Mouse (Mus musculus) lung, embryonic 14.5 days (tissue): Measurements from ENCODE around the gene Dppa3. TPM values are rescaled to one million over a fixed set of nuclear protein-coding genes. Genes with fewer than 3 reads are reported as not detected.

ENCODE experiments used
- ATAC-seq: fragments of 200-750 bp; cut with Nextera tagmentation; 2 replicates; pipeline ENCODE4 v1.8.0; 2017; ENCODE audit warnings: mild to moderate bottlenecking, moderate TSS enrichment, moderate library complexity; ENCODE audit not compliant: insufficient read depth
- DNase-seq: peaks from one replicate; pipeline ENCODE4 v3.0.0-alpha.2; 2015
- H3K27ac ChIP-seq: fragments of 300-500 bp; sonication (generic); 2 replicates; pipeline ENCODE4 v1.5.1; 2014; ENCODE audit warnings: low read depth, mild to moderate bottlenecking, moderate library complexity
- H3K27me3 ChIP-seq: fragments of 300-500 bp; sonication (generic); 2 replicates; pipeline ENCODE4 v1.6.1; 2014; ENCODE audit warnings: low read length, control low read depth; ENCODE audit not compliant: insufficient read depth
- H3K36me3 ChIP-seq: fragments of 300-500 bp; sonication (generic); 2 replicates; pipeline ENCODE4 v1.6.1; 2014; ENCODE audit warnings: control low read depth; ENCODE audit not compliant: insufficient read depth
- H3K4me1 ChIP-seq: fragments of 300-500 bp; sonication (generic); 2 replicates; pipeline ENCODE4 v1.6.1; 2014; ENCODE audit warnings: antibody characterized with exemption, control low read depth; ENCODE audit not compliant: insufficient read depth
- H3K4me2 ChIP-seq: fragments of 300-500 bp; sonication (generic); 2 replicates; pipeline ENCODE4 v1.6.1; 2014; ENCODE audit warnings: mild to moderate bottlenecking
- H3K4me3 ChIP-seq: fragments of 300-500 bp; sonication (generic); 2 replicates; pipeline ENCODE4 v1.5.1; 2014; ENCODE audit warnings: low read depth, low read length
- H3K9ac ChIP-seq: fragments of 300-500 bp; sonication (generic); 2 replicates; pipeline ENCODE4 v1.6.1; 2014
- H3K9me3 ChIP-seq: fragments of 300-500 bp; sonication (generic); 2 replicates; pipeline ENCODE4 v1.6.1; 2016; ENCODE audit warnings: low read depth, low read length, control low read depth
- CTCF ChIP-seq: IDR thresholded peaks from 2 replicates; pipeline ENCODE4 v1.5.1; 2016; ENCODE audit warnings: antibody characterized with exemption, low read depth
- WGBS: fragments of 180-500 bp; shearing (Covaris S2); extraction: QIAGEN DNeasy Blood & Tissue Kit; methylation state at CpG from one replicate; pipeline ENCODE4 v1.1.7; 2014; 5-methylcytosine and 5-hydroxymethylcytosine counted together
- polyA plus RNA-seq: library from polyadenylated mRNA; unstranded; fragments of >200 nt; fragmentation: Nextera tagmentation; extraction: Ambion mirVana; gene quantifications from 2 replicates; pipeline ENCODE4 v1.2.1, GENCODE M21; 2014

Dppa3 gene
- polyA plus RNA-seq, 1 experiment from 2014 or later = not detected

DNA sequence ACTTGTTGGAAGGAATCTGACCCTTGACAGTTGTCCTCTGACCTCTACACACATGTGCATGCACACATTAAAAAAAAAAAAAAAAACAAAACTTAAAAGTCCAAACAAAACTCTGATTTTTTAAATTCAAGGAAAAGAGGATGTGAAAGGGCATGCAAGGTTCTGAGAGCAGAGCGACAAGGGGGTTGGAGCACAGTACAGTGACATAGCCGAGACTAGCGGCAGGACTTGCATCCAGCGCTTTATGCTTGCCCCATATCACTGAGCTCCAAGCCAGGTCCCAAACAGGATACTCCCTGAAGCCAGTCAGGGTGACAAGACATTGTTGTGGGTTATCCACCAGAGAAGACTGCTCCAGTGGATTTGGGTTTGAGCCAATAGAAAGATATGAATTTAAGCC lies 28.2 kb upstream of the Dppa3 start:
- 88% methylated on average over 4 of the region's 4 CpGs for WGBS
- H3K4me2 ChIP-seq = no peak overlapping the region
- H3K4me1 ChIP-seq = no peaks in the 10 kb centered on the region
- H3K4me3 ChIP-seq = no peak overlapping the region
- H3K9me3 ChIP-seq = no peaks in the 10 kb centered on the region
- H3K27me3 ChIP-seq = no peaks in the 10 kb centered on the region
- ATAC-seq (no peak), DNase-seq (no peak)
- H3K27ac ChIP-seq = no peak overlapping the region
- H3K36me3 ChIP-seq = no peaks in the 10 kb centered on the region
- no peak overlapping the region for H3K9ac ChIP-seq
- no peak for TF ChIP-seq CTCF

DNA sequence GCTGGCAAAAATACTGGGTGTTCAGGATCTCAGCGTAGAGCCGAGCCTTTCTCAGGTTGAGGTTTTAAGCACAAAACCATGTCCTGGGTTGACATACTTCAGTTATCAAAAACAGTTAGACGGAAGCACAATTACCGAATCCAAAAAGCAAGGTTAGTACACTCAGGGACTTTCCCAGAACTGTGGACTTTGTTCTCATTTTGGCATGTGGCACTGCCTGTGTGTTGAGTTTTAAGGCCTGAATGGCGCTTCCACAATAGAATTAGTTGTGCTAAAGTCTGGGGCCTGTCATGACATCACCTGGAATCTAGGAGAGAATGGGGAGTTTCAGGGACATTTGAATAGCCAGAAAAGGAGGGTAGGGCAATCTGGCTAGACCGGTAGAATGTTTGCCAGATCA lies 27.8 kb upstream of the Dppa3 start:
- no peak overlapping the region for H3K9ac ChIP-seq
- H3K27me3 ChIP-seq = no peaks in the 10 kb centered on the region
- 83% methylated on average over 6 of the region's 6 CpGs for WGBS
- H3K9me3 ChIP-seq = no peaks in the 10 kb centered on the region
- H3K4me1 ChIP-seq = no peaks in the 10 kb centered on the region
- no peak overlapping the region for H3K4me2 ChIP-seq
- no peak overlapping the region for H3K27ac ChIP-seq
- H3K36me3 ChIP-seq = no peaks in the 10 kb centered on the region
- DNase-seq (no peak), ATAC-seq (no peak)
- no peak overlapping the region for H3K4me3 ChIP-seq
- TF ChIP-seq CTCF = no peak

GRCm38 (mm10) chr6:122599054-122599737 lies 27.0 kb upstream of the Dppa3 start:
- Histone ChIP-seq H3K4me1 (no peaks in the 10 kb centered on the region), H3K9ac (no peak overlapping the region), H3K9me3 (no peaks in the 10 kb centered on the region), H3K4me3 (no peak overlapping the region), H3K36me3 (no peaks in the 10 kb centered on the region), H3K4me2 (no peak overlapping the region), H3K27ac (no peak overlapping the region), H3K27me3 (no peaks in the 10 kb centered on the region)
- DNase-seq (no peak), ATAC-seq (no peak)
- no peak for TF ChIP-seq CTCF
- 91% methylated on average over 9 of the region's 9 CpGs for WGBS

DNA sequence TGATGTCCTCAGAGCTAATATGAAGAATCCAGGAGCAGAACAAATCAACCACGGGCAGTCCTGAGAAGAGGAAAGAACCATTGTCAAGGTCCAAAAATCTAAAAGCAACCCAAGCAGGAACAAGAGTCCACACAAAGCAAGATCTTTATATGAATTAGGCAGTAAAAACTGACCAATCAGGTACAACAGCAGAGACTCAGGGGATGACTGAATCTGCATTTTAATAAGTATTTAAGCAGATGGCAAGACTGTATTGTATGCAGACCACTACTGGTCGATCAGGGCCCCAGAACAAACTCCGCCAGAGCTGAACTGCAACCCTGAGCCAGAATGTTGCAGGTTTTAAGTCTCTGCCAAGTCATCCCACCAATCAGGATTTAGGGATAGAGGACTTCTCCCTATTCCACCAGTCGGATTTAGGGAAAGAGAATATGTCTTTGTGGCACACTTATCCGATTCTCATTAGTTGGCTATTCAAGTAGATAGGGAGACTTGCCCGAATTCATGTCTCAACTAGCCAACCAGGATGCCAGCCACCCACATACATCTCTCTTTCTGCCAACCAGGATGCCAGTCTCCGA lies 26.1 kb upstream of the Dppa3 start:
- whole genome bisulfite sequencing = 78% methylated on average over 7 of the region's 7 CpGs
- no peak overlapping the region for H3K27ac ChIP-seq
- ATAC-seq (no peak), DNase-seq (no peak)
- no peak overlapping the region for H3K9ac ChIP-seq
- no peaks in the 10 kb centered on the region for H3K36me3 ChIP-seq
- no peak overlapping the region for H3K4me2 ChIP-seq
- H3K27me3 ChIP-seq = no peaks in the 10 kb centered on the region
- H3K4me3 ChIP-seq = no peak overlapping the region
- TF ChIP-seq CTCF = no peak
- no peaks in the 10 kb centered on the region for H3K4me1 ChIP-seq
- H3K9me3 ChIP-seq = no peaks in the 10 kb centered on the region

DNA sequence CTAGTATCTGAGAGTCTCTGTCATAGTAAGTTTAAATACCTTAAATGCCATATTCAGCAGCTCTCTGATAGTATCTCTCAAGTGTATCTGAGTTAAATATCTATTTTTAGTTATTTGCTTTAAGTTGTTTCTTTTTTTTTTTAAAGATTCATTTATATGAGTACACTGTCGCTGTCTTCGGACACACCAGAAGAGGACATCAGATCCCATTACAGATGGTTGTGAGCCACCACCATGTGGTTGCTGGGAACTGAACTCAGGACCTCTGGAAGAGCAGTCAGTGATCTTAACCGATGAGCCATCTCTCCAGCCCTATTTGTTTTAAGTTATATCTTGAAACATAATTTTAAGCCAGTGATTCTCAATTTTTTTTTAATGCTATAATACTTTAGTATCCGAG lies 25.2 kb upstream of the Dppa3 start:
- Histone ChIP-seq H3K9me3 (no peaks in the 10 kb centered on the region), H3K36me3 (no peaks in the 10 kb centered on the region), H3K4me1 (no peaks in the 10 kb centered on the region), H3K4me2 (no peak overlapping the region), H3K9ac (no peak overlapping the region), H3K4me3 (no peak overlapping the region), H3K27me3 (no peaks in the 10 kb centered on the region), H3K27ac (no peak overlapping the region)
- ATAC-seq (no peak), DNase-seq (no peak)
- no peak for TF ChIP-seq CTCF
- WGBS = 85% methylated on average over 4 of the region's 4 CpGs

DNA sequence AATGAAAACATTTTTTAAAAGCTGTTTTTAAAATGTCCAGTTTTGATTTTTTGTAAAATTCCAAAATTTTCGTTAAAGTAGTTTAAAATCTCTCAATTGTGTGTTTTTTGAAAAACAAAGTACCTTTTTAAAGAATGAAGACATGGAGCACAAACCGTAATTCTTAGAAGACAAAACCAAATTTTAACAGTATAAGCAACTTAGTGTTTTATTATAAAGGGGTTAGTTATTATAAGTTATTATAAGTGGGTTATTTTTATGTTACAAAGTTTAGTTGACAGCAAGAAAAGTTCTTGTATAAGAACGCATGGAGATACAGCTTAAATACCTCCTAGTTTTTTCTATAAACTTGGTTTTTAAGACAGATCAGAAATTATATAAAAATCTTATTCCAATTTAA lies 24.6 kb upstream of the Dppa3 start:
- Histone ChIP-seq H3K27ac (no peak overlapping the region), H3K36me3 (no peaks in the 10 kb centered on the region), H3K4me3 (peak overlapping the region; percentile 48), H3K9me3 (no peaks in the 10 kb centered on the region), H3K4me1 (no peaks in the 10 kb centered on the region), H3K27me3 (no peaks in the 10 kb centered on the region), H3K9ac (peak overlapping the region; percentile 62; the same call in 1 of the 2 replicates), H3K4me2 (peak overlapping the region; percentile 70)
- no peak for TF ChIP-seq CTCF
- 81% methylated on average over 3 of the region's 3 CpGs for WGBS
- DNase-seq = no peak
- no peak for ATAC-seq

GRCm38 (mm10) chr6:122602242-122602991 lies 23.8 kb upstream of the Dppa3 start, which contains the start of gene Apobec1:
Apobec1 (minus strand) TSS chr6:122602444.
- Histone ChIP-seq H3K9me3 (no peaks in the 10 kb centered on the region), H3K36me3 (no peaks in the 10 kb centered on the region), H3K27ac (peak within 1 kb of the TSS; percentile 73; the same call in 1 of the 2 replicates), H3K4me1 (no peaks in the 10 kb centered on the region), H3K4me3 (peak within 1 kb of the TSS; percentile 48), H3K27me3 (no peaks in the 10 kb centered on the region), H3K9ac (peak within 1 kb of the TSS; percentile 62), H3K4me2 (peak within 1 kb of the TSS; percentile 70)
- ATAC-seq (peak; percentile 92), DNase-seq (peak; percentile 89)
- no peak for TF ChIP-seq CTCF
- WGBS = 3% methylated on average over 22 of the region's 22 CpGs
